Mouse (Mus musculus): ENCODE data around the gene Dtx2. TPM values are rescaled to one million over a fixed set of nuclear protein-coding genes. Genes with fewer than 3 reads are reported as not detected.

Dtx2 gene
- polyA plus RNA-seq (2012; rRNA removed), result 44.3 and 51.7 TPM in 2 replicates

GRCm38 (mm10) chr5:135994725-135995687 lies at the start of gene Dtx2:
Gene Dtx2 (plus strand): TSS chr5:135994800.
- DNase-seq (ENCODE audit: low read depth), result no peak

GRCm38 (mm10) chr5:135945916-135946408 lies 48.6 kb upstream of the Dtx2 start:
- no peak for DNase-seq (ENCODE audit: low read depth)

DNA sequence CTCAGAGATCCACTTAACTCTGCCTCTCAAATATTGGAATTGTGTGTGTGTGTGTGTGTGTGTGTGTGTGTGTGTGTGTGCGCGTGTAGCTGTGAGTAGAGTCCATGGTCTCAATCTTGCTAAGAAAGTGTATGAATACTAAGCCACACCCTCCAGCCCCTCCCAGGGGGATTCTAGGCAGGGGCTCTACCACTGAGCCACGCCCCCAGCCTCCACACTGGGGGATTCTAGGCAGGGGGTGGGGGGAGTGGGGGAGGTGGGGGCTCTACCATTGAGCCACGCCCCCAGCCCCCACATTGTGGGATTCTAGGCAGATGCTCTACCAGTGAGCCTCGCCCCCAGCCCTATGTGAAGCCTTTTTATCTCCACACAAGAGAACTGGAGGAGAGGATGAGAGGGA lies 48.0 kb upstream of the Dtx2 start:
- DNase-seq (ENCODE audit: low read depth), result no peak

- no peak for DNase-seq (ENCODE audit: low read depth)
Measured at GRCm38 (mm10) chr5:135950710-135951412, 43.7 kb upstream of the Dtx2 start.

DNA sequence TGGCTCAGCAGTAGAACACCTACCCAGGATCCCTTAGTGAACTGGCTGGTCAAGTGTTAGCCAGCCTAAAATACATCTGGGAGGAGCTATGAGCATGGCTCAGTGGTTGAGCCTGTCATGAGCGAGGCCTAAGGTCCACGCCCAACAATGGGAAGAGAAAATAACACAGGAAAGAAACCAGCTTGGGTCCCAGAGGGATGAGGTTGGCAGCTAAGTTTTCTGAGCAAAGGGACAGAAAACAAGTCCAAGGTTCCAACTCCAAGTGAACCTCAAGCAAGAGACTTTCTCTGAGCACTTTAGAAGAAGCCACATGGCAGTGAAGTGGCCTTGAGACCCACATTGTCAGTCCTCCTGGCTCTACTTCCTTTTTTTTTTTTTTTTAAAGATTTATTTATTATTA lies 42.9 kb upstream of the Dtx2 start:
- no peak for DNase-seq (ENCODE audit: low read depth)

DNA sequence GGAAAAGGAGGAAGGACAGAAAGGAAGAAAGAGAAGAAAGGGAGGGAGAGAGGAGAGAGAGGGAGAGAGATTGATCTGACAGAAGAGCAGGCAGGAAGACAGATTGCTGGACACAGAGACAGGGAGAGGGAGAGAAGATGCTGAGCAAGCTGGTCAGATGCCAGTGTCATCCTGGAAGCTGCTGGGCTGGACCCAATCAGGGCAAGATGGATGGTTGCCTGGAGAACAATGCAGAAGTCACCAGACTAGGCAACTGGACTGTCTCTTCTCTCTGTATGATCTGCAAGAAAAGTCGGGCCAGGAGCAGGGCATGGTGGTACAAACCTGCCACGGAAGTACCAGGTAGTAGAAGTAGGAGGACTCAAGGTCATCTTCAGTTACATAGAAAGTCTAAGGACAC lies 41.8 kb upstream of the Dtx2 start:
- DNase-seq (ENCODE audit: low read depth), result no peak

DNA sequence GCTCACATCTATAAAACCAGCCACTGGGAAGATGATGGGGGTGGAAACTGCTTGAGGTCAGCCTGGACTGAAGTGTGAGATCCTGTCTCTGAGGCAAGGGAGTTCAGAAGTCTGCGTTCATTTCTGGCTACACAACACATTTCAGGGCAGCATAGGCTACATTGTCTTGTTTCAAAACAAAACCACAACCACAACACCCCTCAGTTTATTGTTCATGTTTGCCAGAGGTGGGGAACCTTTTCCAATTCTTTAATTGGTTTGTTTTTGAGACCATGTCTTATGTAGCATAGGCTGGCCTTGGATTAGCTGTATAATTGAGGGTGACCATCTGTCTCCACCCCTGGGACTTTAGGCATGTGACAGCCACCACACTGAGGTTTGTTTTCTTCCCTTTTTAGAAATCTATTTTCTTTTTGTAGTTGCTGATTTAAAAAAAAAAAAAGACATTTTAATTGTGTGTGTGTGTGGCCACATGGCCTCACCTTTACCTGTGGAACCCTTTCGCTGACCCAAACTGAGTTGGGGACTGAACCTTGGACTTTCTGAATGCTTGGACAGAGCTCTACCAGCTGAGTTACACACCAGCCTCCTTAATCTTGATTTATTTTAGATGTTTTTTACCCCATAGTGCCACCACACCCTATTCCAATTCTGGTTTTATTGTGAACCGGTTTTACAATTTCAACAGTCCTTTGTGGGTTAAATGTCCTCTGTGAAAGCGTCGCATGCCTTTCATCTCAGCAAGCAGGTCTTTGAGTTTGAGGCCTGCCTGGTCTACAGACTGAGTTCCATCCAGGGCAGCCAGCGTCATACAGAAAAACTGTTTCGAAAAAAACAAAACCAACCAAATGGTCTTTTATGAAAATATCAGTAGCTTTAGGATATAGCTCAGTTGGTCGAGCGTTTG lies 38.0 kb upstream of the Dtx2 start:
- no peak for DNase-seq (ENCODE audit: low read depth)

- peak; percentile 85 for DNase-seq (ENCODE audit: low read depth)
Measured at GRCm38 (mm10) chr5:135957207-135957974, 37.2 kb upstream of the Dtx2 start.

DNA sequence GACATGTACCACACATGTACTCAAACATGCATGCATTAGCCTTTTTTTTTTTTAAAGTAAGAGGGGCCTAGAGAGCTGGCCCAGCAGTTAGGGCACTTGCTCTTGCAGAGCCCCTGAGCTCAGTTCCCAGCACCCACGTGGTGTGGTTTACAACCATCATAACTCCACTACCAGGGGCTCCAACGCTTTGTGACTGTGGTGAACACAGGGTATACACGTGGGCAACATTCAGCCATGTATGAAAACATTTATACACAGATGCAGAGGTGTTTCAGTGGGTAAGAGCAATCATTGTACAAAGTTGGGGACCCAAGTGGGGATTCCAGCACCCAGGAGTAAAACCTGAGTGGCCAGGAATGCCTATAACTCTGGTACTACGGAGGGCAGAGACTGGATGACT lies 36.2 kb upstream of the Dtx2 start:
- DNase-seq (ENCODE audit: low read depth), result no peak

DNA sequence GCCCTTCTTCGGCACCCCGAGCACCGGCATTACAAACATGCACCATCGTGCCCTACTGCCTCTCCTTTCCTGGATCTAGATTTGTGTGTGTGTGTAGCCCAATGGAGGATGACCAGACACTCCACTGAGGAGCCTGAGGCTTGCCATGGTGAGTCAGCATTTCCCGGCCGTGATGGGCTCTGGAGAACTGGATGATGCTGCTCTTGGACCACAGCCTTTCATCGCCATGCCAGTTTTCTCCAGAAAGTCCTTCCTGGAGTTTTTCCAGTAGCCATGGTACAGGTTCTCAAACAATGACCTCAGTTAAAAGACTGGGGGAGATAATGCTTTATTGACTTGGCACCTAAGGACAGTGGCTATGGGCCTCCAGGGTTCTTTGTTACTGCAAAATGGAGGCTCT lies 34.7 kb upstream of the Dtx2 start:
- no peak for DNase-seq (ENCODE audit: low read depth)

DNA sequence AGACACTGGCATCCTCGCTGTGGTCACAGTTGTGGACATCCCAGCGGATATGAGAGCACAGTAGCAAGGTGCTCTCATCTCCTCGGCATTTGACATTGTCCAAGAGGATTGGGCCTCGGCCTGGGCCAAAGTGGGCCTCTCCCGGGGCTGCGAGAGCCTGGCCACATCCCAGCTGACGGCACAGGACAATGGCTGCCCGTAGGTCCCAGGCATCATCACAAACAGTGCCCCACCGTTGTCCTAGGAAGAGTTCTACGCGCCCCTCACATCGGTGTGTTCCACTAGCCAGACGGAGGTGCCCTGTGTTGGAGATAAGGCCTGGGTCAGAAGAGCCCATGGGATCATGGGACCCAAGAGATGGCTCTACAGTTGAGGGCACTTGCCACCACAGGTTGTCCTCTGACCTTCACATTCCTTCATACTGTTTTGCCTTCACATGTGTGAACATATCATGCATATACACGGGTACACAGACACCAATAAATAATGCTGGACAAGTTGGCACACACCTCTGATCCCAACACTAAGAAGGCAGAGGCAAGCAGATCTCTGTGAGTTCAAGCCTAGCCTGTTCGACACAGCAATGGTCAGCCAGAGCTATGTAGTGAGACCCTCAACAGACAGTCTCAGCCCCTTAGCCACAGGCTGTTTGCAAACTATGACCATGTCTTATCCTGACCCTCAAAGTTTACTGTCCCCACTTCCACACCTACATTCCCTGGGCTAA lies 33.5 kb upstream of the Dtx2 start:
- DNase-seq (ENCODE audit: low read depth), result no peak

- no peak for DNase-seq (ENCODE audit: low read depth)
Measured at GRCm38 (mm10) chr5:135962125-135962491, 32.5 kb upstream of the Dtx2 start.

DNA sequence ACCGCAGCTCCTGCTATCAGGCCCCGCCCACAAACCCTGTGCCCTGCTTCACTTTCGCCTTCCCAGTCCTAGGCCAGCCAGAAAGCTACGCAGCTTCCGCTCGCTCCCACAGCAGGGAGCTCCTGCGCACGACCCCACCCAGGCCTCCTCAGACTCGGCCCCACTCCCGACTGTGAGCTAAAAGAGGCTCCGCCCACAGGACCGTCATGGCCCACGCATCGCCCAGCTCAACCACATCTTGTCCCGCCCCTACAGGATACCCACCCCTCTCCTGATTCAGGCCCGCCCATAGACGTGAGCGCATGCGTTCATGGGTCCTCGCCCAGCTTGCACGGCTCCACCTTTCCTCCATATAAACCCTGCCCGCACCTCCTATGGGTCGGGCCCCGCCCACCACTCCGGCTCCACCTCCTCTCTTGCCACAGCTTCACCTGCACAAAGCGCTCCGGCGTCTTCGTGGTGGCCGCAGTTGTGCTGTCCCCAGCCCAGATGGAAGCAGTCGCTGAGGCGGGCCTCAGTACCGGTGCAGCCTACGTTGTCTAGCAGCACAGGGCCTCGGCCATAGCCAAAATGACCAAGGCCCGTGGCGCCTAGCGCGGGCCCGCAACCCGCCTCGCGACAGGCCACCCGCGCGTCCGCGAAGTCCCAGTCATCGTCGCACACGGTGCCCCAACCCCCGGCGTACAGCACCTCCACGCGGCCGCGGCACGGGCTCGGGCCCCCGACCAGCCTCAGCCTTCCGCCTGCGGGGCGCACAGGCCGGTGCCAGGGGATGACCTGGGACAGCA lies 31.9 kb upstream of the Dtx2 start:
- peak; percentile 92 for DNase-seq (ENCODE audit: low read depth)

DNA sequence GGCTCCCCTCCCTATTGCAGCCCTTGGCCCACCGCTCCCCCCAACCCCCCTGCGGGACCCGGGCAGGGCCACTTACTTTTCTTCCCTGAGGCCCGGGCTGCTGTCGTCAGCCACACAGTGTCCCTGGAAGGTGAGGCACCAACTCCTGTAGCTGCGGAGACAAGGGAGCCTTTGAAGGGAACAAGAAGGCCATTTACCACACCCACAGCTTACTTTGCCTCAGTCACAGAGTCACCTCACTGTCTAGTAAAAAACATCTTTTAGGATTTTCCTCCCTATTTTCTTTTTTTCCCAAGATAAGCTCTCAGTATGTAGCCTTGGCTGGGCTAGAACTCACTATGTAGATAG lies 31.3 kb upstream of the Dtx2 start:
- DNase-seq (ENCODE audit: low read depth), result no peak

DNA sequence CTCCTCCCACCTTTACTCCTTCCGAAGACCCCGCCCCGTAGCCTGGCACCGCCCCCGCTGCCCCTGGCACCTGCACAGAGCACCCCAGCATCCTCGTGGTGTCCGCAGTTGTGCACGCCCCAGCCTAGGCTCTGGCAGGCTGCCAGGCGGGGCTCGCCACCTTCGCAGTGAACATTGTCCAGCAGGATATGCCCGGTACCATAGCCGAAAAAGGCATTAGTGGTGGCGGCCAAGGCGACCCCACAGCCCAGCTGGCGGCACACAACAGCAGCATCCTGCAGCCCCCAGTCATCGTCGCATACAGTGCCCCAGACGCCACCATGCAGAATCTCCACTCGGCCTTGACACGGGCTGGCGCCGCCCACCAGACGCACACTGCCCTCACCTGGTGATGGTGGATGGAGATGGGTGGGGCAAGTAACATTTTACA lies 29.1 kb upstream of the Dtx2 start:
- no peak for DNase-seq (ENCODE audit: low read depth)

DNA sequence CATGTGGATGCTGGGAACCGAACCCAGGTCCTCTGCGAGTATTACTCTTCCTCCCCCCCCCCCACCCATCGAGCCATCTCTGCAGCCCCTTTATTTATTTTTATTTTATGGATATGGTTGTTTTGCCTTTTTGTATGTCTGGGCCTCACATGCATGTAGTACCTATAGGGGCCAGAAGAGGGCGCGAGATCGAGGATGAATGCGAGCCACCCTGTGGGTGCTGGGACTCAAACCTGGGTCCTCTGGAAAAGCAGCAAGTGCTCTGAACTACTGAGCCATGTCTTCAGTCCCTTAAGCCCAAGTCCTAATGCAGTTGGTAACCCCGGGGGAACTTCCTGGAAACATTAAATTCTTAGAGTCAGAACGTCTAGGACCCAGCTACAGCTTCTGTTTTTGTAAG lies 27.7 kb upstream of the Dtx2 start:
- no peak for DNase-seq (ENCODE audit: low read depth)

GRCm38 (mm10) chr5:135968781-135969180 lies 25.8 kb upstream of the Dtx2 start:
- DNase-seq (ENCODE audit: low read depth), result no peak

- no peak for DNase-seq (ENCODE audit: low read depth)
Measured at GRCm38 (mm10) chr5:135970247-135970646, 24.4 kb upstream of the Dtx2 start.

GRCm38 (mm10) chr5:135971876-135972275 lies 22.7 kb upstream of the Dtx2 start:
- no peak for DNase-seq (ENCODE audit: low read depth)

DNA sequence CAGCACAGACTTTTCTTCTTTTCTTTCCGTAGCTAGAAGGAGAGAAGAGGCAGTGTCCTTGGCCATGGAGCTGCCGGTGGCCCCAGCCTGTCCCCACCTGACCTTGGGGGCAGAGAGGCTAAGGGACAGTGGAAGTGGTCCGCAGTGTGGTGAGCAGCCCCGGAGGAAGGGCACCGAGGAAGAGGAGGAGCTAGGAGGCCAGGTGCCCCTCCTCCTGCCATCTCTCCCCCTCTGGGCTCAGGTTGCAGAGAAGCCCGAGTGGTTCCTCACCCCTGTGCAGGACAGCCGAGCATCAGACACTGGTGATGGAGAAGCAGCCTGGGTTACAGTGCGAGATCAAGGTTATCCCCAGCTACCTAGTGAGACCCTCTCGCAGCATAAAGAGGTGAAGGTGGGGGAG lies 20.2 kb upstream of the Dtx2 start, which contains the start of gene Ssc4d:
Gene Ssc4d, minus strand, starts transcription at position 167 of the 400 bp plus-strand sequence.
- DNase-seq (ENCODE audit: low read depth), result no peak

All from gonadal fat pad, adult 2 months (tissue).